Mouse (Mus musculus): ENCODE measurements around the gene E030025P04Rik.

Gene E030025P04Rik

DNA sequence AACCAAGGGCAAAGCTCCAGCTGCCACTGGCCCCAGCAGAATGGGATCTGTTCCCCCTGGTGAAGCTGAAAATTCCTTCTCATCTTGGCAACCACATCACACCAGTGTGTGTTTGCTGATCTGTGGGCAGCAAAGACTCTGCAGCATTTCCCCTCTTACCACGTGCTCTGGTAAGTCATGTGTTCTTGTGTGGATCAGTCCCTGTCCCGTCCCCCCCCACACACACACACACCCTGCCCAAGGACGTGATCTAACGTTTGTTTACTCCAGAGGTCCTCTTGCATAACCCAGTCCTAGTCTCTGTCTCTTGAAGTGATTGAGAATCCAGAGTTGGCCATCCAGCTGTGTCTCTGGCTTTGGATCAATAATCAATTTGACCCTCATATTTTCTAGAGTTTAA, at the start of gene E030025P04Rik:
TSS of gene E030025P04Rik (minus strand) at position 134 of the 400 bp plus-strand sequence.
- no peak for DNase-seq (ENCODE audit: low spot score)

DNA sequence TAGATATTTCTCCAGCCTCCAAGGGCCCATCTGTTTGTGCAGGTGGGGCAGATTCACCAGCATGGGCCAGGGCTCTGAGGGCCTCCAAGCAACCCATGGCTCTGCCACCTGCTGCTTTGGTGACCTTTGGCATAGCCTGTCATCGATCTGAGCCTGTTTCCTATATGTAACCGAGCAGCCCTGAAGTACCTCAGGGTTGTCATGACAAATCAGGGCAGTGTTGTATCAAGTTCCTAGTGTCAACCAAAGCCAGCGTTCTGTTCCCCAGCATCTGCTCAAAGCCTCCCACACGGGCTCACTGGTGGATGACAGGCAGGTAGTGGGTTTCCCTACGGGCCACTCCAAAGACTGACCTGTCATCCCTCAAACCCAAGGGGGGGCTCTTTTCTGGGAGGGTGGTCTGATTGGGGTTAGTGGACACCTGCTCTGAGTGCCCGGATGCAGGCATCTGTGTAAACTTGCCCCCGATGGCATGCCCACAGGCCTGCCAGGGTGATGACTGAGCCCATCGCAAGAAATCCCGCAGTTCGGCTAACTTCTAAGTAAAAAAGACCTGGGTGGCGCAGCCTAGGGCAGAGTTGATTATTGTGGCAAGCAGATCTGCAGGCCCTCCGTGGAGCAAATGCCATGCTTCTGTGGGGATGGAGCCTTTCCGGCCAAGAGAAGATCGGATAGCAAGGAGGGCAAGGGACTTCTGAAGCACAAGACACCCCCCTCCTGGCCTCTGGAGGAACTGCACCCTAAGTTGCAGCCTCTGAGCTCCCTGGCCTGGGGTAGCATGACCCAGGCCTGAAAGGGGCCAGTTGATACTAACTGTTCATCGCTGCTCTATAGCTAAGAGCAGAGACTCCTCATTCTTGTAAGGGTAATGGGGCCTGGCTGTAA, 48.7 kb upstream of the E030025P04Rik start:
- DNase-seq (ENCODE audit: low spot score) = peak; percentile 68

DNA sequence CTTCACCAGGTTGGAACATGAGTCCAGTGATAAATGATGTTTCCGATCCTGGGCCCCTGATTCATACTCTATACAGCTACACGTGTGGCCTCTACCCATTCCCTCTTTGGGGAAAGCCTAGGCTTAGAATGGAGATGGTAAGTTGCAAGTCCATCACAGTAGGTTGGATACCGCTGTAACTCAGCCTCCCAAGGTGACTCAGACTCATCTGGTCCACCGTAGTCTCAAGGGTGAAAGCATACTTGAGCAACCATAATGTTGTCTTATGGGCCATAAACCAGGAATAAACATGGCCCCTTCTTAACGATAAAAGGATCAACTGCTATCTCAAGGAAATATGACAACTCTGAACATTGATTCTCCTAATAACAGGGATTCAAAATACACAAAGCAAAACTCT, 44.1 kb upstream of the E030025P04Rik start:
- no peak for DNase-seq (ENCODE audit: low spot score)

DNA sequence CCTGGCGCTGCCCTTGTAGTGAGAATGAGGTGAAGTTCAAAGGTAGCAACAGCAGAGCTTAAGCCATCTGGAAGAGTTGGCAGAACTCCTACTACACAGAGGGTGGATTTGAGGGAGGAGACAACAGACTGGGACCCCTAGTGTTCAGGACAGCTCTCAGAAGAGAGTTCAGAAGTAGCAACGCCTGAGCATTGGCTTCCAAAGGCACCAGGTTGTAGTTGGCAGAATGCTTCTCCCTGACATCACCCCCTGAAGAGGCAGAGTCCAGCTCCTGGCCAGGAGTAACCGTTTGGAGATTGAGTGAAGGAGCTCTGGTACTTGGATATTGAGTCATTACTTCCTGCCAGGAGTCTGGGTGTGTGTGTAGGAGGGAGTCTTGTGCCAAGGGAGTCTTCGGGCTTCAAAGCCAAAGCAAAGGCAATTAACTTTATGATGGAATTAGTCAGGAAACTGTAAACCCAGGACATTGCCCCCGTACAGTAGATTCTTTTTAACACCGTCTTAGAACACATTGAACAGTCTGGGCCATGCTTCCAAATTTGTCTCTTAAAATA, 43.5 kb upstream of the E030025P04Rik start:
- no peak for DNase-seq (ENCODE audit: low spot score)

DNA sequence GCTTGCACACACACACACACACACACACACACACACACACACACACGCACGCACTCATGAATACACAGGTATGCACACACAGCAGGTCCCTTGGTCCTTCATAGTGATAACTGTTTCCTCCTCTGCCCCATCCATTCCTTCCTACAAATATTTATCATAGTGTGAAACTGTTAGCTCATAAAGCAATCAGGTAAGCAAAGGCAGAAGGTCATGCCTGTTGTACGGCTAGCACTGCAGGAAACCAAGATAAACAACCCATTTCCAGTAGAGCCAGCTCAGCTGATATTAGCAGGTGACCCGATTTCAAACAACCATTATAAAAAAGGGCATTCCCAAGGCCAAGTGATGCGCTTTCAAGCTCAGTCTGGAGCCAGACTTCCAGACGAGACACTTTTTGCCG, 36.9 kb upstream of the E030025P04Rik start:
- no peak for DNase-seq (ENCODE audit: low spot score)

DNA sequence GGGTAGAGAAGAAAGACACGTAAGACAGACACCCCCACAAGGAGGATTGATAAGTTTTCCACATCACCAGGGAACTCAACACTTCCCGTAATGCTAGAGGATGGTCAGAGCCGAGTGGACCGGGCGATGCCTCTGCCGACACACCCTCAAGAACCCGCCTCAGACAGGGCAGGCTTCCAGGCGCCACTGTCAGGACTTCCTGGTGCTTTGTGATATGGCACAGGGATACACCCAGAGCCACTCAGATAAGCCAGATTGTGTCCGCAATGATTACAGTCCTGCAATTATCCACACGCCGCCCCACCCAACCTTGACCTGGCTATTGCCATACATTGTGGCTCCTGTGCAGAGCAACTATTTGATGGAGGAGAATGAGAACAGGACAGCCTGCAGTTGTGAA, 36.1 kb upstream of the E030025P04Rik start:
- DNase-seq (ENCODE audit: low spot score) = no peak

DNA sequence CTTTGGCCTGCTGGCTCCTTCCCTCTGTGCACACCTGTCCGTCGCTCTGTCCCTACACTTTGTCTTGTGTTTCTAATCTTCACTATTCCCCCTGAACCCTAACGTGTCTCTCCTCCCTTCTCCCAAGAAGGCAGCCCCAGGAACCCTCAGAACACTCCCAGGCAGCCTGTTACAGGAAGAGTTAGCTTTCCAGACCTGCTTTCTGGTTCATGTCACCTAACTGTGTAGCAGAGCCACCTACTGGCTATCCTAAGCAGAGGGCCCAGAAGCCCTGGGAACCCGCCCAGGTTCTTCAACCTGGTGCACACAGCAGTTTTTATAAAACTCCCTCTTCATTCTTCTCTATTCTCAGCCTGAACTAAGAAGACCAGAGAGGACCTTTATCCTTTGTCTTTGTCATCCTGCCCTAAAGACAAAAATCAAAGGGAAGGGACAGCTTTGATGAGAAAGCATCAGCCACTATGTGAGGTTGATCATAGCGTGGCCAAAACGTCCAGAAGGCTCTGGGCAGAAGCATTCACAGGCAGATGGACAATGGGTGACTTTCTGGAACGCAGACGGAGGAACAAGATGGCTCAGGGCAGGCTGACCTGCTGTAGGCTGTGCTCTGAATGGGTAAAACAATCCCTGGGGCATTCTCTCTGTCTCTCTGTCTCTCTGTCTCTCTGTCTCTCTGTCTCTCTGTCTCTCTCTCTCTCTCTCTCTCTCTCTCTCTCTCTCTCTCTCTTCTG, 34.8 kb upstream of the E030025P04Rik start:
- DNase-seq (ENCODE audit: low spot score) = peak; percentile 17

DNA sequence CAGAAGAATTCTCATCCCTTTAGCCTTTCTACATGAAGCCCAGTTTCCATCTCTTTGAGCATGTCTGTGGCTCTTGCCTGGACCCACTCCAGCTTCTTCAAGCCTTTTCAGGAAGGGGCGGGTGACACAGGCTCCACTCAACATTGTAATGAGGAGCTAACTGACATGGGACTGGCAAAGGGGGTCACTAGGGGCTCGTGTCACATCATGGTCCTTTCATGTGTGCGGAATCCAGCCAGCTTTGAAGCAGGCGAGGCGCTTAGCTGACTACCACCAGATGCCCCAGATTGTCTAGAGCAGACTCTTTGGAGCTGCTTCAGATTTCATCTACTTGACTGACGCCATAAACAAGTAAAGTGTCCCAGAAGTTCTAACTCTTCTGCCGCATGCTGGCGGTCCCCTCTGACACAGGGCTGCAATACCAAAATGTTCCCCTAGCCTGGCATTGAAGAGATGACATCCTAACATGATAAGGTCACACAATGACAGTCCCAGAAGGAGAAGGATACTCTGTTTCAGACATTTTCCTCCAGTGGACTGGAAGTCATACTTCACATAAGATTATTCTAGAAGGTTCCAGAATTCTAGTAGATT, 31.3 kb upstream of the E030025P04Rik start:
- no peak for DNase-seq (ENCODE audit: low spot score)

DNA sequence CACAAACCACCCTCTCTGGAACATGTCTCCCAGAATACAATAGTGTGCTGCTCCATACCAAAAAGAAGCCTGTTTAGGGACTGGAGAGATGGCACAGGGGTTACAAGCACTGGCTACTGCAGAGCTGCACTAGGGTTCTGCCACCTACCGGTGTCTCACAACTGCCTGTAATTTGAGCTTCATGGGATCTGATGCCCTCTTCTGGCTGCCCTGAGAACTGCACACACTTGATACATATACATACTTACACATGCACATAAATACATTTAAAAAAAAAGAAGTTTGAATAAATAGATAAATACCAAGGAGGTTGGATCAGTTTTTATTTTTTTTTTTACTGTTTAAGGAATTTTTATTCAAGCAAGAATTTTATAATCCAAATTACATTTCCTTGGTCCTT, 28.1 kb upstream of the E030025P04Rik start:
- no peak for DNase-seq (ENCODE audit: low spot score)

DNA sequence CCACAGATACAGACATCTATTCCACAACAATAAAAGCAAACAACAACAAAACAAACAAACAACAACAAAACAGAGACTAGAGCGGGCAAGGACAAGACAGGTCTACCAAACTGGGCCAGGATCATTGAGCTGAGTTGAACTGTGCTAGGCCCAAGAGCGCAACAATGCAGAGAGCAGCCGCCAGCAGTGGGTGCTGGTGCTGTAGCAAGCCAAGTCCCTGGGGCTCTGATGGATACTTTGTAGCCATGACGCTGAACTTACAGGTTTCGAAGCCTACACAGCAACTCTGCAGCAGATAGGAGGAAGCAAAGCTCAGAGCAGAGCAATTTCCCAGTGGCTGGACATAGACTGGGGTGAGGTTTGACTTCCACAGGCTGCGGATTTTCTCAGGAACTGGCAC, 26.6 kb upstream of the E030025P04Rik start:
- no peak for DNase-seq (ENCODE audit: low spot score)

DNA sequence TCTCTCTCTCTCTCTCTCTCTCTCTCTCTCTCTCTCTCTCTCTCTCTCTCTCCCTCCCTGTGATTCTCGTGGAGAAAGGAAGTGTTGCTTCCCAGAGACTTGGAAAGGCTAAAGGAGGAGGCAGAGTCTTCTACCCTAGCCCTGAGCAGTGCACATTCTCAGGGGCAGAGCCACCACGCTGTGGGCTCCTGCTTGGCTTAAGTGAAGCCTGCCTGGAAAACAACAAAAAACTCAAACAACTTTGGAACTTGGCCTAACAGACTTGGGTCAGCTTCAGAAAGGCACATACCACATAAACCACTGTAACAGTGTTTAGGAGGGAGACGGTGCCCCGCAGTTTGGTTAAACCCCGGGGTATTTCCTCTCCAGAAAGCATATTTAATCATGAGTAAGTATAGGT, 13.5 kb upstream of the E030025P04Rik start:
- DNase-seq (ENCODE audit: low spot score) = no peak

DNA sequence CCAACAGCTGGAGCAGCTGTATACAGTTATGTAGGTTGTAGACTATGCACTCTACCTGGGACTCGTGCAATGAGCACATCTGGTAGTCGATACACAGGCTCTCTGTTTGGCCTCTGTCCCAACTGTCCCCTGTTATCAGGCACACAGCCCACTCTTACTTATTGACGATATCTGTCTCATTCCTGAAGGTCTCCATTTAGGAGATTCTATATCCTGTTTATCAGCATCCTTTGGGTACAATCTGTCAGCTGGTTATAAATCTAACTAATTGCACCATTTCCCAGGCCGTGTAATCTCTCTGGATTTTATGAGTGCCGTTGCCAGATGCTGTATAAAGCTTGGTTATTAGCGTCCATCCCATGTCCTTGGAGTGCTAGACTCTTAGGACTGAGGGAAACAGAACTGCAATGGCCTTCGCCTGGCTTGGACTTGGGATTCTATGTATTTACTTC, 747 bp upstream of the E030025P04Rik start:
- DNase-seq (ENCODE audit: low spot score) = no peak

DNA sequence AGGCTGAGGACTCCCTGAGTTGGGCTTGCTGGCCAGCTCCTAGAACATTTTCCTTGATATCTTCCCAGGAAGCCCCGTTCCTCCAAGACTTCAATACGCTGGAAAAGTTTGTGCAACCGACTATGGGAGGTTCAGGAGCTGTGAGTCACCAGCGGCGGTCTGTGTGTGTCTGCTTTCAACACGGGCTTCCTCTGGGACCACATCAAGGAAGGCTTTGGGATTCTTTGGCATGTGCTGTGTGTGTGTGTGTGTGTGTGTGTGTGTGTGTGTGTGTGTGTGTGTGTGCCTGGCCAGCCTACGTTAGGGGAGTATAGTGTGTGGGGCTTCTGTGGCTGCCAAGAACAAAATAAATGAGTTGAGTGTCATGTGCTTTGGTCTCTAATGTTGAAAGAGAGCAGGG, 17.7 kb downstream of the E030025P04Rik start:
- no peak for DNase-seq (ENCODE audit: low spot score)

DNA sequence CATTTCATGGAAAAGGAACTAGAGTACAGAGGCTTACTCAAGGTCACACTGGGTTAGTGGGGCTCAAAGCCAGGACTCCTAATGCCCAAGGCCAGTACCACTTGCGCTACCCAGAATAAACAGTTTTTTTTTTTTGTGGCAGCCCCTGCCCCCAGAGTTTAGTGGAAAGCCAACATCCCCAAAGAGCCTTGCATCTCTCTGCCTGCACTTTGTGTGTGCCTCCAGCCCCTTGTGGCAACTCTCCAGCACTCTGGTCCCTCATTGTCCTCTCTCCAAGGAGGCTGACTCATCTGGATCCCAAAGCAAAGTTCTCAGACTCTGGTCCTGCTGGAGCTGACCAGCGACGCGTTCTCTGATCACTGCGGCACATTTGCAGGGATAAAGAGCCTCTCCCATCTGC, 18.7 kb downstream of the E030025P04Rik start:
- no peak for DNase-seq (ENCODE audit: low spot score)

DNA sequence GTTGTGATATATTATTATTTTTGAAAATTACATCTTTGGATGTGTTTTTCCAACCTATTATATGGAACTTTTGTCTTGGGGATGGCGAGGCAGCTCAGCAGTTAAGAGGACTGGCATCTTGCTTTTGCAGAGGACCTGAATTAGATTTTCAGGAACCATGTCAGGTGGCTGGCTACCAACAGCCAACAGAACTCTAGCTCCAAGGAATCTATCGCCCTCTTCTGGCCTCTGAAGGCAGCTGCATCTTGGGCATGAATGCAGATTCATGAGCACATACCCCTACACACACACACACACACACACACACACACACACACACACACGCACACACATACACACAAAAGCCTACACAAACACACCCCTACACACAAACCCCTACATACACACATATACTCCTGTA, 19.9 kb downstream of the E030025P04Rik start:
- no peak for DNase-seq (ENCODE audit: low spot score)

DNA sequence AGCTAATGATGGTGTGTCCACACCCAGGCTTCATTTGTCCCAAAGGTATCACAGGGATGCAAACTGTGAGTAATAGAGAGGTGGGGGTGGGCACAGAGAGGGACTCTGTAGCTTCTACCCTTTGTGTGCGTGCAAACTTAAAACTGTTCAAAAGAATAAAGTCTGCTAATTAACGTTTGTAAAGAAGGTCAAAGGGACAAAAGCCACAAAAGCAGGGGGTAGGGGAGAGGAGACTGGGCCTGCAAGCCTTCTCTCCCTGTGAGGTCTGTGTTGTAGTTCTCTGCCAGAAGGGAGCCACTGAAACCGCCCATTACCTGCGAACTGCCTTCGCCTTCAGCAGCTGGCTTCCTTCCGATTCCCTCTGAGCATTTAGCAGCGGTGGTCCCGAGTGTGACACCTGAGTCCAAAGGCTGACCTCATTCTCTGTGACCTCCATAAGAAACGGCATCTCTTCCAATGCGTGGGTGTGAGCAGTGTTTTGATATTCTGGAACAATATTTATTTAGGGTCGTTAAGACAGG, 34.3 kb downstream of the E030025P04Rik start:
- DNase-seq (ENCODE audit: low spot score) = no peak

DNA sequence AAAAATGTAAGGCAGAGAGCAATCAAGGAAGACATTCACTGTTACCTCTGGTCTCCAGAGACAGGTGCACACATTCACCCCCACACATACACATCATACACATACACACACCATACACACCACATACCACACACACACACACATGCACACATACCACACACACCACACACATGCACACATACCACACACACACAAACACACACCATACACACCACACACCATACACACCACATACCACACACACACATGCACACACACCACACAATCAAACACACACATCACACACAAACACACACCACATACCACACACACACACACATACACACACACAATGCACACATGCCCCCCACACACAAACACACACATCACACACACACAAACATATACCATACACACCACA, 35.1 kb downstream of the E030025P04Rik start:
- DNase-seq (ENCODE audit: low spot score) = no peak

DNA sequence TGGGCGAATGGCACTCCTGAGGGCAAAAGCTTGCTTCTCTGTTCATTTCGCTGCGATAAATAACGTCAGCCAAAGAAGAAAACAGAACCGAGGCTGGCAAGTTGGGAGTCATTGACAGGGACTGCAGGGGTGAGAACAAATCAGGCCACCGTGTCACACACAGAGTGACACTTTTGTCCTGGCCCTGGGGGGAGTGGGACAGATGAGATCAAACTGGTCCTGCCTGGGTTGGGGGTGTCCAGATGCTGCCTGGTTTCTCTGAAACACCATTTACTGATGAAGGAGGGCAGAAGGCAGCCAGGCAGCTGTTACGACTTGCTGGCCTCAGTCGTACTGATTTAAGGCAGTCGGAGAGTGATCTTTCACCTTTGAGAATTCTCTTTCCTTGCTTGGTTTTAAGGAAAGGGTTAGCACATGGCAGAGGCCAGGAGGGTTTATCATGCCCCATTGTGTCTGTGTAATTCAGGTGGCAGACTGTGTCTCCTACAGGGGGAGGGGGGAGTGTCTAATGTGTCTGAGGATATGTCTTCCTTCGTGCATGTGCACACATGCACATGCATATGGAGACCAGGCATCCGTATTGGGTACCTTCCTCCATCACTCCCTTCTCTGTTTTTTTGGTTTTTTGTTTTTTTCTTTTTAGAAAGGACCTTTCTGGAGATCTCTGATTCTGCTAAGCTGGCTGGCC, 36.5 kb downstream of the E030025P04Rik start:
- DNase-seq (ENCODE audit: low spot score) = no peak

DNA sequence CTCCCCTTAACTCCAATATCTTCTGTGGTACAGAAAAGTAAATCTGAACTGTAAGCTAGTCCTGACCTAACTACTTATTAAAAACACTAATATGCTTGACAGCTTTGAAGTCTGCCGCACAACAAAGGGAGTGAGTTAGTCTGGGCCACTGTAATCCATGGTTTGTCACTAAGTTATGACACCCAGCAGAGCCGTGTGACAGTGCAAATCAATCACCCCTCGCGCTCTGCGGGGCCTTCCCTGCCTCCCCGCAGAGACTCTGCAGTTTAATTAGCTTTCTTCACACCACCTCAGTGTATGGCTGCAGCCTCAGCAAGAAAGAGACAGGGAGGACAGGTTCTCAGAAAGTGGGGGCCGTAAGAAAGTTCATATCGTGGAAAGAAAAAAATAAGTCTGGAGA, 37.4 kb downstream of the E030025P04Rik start:
- DNase-seq (ENCODE audit: low spot score) = no peak

DNA sequence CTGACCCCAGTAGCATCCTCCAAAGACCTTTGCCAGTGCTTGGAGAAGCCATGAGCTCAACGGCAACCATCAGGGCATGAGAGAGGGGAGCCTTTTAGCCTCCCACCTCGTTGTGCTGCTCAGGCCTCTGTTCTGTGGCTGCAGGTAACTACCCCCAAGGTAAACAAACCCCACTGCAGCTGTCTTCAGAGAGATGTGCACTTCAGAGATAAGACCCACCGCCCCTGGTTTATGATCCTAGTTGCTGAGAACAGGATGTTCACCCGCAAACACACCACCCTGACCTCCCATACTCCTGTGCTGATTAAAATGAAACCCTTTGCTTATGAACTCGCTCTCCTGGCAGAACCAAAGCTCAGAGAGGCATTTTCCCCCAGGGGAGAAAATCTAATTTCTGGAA, 38.0 kb downstream of the E030025P04Rik start:
- no peak for DNase-seq (ENCODE audit: low spot score)

DNA sequence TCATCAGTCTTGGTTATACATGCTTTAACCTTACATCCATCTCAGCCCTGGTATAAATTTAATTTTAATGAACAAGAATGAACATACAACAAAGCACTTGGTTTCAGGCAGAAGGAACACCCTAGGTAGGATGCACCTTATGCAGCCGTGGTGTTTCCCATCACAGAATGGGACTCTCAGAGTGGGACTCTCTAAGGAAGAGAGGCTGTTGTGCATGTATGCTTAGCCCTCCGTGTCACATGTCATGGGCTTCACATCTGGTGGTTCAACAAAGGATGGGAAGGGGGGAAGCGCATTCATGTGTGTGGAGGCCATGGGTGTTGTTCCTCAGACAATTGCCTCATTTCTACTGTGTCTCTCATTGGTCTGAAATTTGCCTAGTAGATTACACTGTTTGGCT, 40.8 kb downstream of the E030025P04Rik start:
- no peak for DNase-seq (ENCODE audit: low spot score)

DNA sequence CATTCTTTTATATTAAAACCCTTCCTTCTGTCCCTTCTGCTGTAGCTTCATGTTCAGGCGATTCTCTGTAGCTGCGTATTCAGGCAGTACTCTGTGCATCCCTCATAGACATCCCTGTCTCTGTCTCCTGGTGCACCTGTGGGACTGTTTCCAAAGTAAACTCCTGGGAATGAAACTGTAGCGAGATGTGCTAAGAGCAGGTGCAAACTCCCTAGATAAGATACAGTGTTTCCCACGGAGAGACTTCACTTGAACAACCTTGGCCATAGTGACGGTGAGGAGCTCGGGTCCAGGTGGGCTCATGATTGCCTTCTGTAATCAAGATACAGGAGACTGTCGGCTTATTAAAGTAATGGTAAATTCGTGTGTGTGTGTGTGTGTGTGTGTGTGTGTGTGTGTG, 41.5 kb downstream of the E030025P04Rik start:
- no peak for DNase-seq (ENCODE audit: low spot score)
